Mouse (Mus musculus): ENCODE measurements around the gene Lrfn1.

- TF ChIP-seq CTCF (IDR thresholded peaks at IDR 0.05; ENCODE audit: control insufficient read depth, insufficient read depth, insufficient replicate concordance, low read depth, low read length) = no peak
- no peak for TF ChIP-seq POLR2A (IDR thresholded peaks at IDR 0.05; ENCODE audit: control insufficient read depth, low read depth, low read length)
Measured at GRCm38 (mm10) chr7:28464416-28465212, 12.8 kb downstream of the Lrfn1 start.

All from testis, adult 2 months (tissue).